Mouse (Mus musculus) forebrain, embryonic 12.5 days (tissue): Measurements from ENCODE around the gene Frmpd3. TPM values are rescaled to one million over a fixed set of nuclear protein-coding genes. Genes with fewer than 3 reads are reported as not detected.
"Not testable (repeated sequence)": the region's sequence is repeated elsewhere in the genome, so short reads cannot be mapped to it uniquely, and the experiment has no call there.

Experiments
- ATAC-seq: fragments of 200-750 bp; cut with Nextera tagmentation; 2 replicates; pipeline ENCODE4 v1.8.0; 2017; ENCODE audit warnings: moderate TSS enrichment; ENCODE audit not compliant: low FRiP score
- H3K27ac ChIP-seq: fragments of 300-500 bp; sonication (generic); 2 replicates; pipeline ENCODE4 v1.5.1; 2016; ENCODE audit warnings: mild to moderate bottlenecking
- H3K27me3 ChIP-seq: fragments of 300-500 bp; sonication (generic); 2 replicates; pipeline ENCODE4 v1.6.1; 2016; ENCODE audit warnings: mild to moderate bottlenecking
- H3K36me3 ChIP-seq: fragments of 300-500 bp; sonication (generic); replicated peaks from 2 replicates; pipeline ENCODE4 v1.6.1; 2016; ENCODE audit warnings: mild to moderate bottlenecking
- H3K4me1 ChIP-seq: fragments of 300-500 bp; sonication (generic); 2 replicates; pipeline ENCODE4 v1.6.1; 2016
- H3K4me2 ChIP-seq: fragments of 300-500 bp; sonication (generic); 2 replicates; pipeline ENCODE4 v1.6.1; 2016; ENCODE audit warnings: mild to moderate bottlenecking, moderate library complexity
- H3K4me3 ChIP-seq: fragments of 300-500 bp; sonication (generic); replicated peaks from 2 replicates; pipeline ENCODE4 v1.5.1; 2016; ENCODE audit warnings: mild to moderate bottlenecking
- H3K9ac ChIP-seq: fragments of 300-500 bp; sonication (generic); 2 replicates; pipeline ENCODE4 v1.6.1; 2016; ENCODE audit warnings: mild to moderate bottlenecking
- H3K9me3 ChIP-seq: fragments of 300-500 bp; sonication (generic); 2 replicates; pipeline ENCODE4 v1.6.1; 2016
- WGBS: fragments of 180-500 bp; shearing (Covaris S2); methylation state at CpG from one replicate; pipeline ENCODE4 v1.1.7; 2016; 5-methylcytosine and 5-hydroxymethylcytosine counted together
- polyA plus RNA-seq: library from polyadenylated mRNA; unstranded; fragments of >200 nt; fragmentation: Nextera tagmentation; extraction: Ambion mirVana; gene quantifications from 2 replicates; pipeline ENCODE4 v1.2.1, GENCODE M21; 2016

Gene Frmpd3
- 0.63 and 1.4 TPM in 2 replicates for polyA plus RNA-seq

DNA sequence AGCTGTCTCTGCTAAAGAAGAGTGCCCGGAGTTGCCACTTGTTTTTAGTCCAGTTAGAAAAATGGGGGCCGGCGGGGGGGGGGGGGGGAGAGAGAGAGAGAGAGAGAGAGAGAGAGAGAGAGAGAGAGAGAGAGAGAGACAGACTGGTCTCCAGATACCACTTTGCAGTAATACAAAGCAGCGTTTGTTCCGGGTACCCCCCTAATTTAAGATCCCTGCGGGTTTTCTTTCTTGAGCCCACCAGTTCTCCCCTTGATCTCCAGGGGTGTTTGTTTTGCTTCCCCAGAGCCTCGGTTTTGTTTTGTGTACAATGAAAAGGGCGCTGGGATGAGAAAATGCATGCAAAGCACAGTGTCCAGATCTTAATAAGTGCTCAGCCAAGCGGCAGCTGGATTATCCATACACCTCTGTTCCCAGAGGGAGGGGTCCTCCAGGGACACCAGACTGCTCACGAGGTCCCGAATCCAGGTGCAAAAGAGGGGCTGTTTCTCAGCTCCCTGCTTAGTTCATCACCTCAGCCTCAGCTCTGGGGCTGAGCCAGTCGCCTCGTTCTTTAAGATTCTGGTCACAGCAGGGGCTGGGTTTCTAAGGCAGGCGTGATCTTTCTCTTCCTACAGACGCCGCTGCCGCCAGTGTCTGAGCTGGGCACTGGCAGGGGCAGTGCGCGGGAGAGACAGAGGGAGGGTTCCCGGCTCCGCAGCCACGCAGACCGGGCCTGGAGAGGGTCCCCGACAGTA is at the start of gene Frmpd3:
TSS of gene Frmpd3 (plus strand) at position 608 of the 737 bp plus-strand sequence.
- Histone ChIP-seq H3K9ac (peak within 1 kb of the TSS; percentile 48), H3K4me1 (no peaks in the 10 kb centered on the region; the same call in 1 of the 2 replicates), H3K4me2 (peak within 1 kb of the TSS; percentile 57), H3K9me3 (no peaks in the 10 kb centered on the region), H3K27ac (no peak within 1 kb of the TSS), H3K4me3 (peak within 1 kb of the TSS; percentile 32), H3K27me3 (peaks cover 76% of the 10 kb centered on the region), H3K36me3 (no peaks in the 10 kb centered on the region)
- peak; percentile 86 for ATAC-seq
- 24% methylated on average over 22 of the region's 24 CpGs for WGBS

- no peaks in the 10 kb centered on the region for H3K9me3 ChIP-seq
- no peaks in the 10 kb centered on the region for H3K4me1 ChIP-seq
- no peak for ATAC-seq
- peaks cover 45% of the 10 kb centered on the region for H3K27me3 ChIP-seq
- no peak overlapping the region for H3K4me2 ChIP-seq
- H3K36me3 ChIP-seq = no peaks in the 10 kb centered on the region
- no peak overlapping the region for H3K27ac ChIP-seq
- no peak overlapping the region for H3K9ac ChIP-seq
- 70% methylated on average over 4 of the region's 4 CpGs for WGBS
- H3K4me3 ChIP-seq = no peak overlapping the region
These were observed 38.3 kb upstream of the Frmpd3 start for GRCm38 (mm10) chrX:140303731-140304130.

DNA sequence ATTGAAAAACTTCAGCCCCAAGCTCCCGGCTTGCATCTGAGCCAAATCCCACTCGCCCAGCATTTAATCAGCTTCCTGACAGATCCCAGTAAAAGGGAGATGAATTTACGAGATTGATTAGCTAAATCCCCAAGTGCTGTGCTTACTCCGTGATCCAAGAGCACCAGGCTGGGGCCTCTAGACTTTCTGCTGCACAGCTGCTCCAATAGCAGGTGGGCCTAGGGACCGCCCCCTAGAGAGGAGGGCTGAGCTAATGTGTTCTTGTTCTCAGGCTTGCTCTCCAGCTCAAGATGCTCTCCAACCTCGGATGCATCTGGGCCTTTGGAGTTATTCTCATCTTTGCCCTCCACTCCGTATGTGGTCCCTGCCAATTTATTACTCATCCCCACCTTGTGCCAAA is 36.4 kb upstream of the Frmpd3 start:
- Histone ChIP-seq H3K4me1 (no peaks in the 10 kb centered on the region), H3K27me3 (peaks cover 57% of the 10 kb centered on the region), H3K4me2 (no peak overlapping the region), H3K4me3 (no peak overlapping the region), H3K27ac (no peak overlapping the region), H3K9me3 (no peaks in the 10 kb centered on the region), H3K36me3 (no peaks in the 10 kb centered on the region), H3K9ac (no peak overlapping the region)
- ATAC-seq = no peak
- 69% methylated on average over 7 of the region's 7 CpGs for WGBS

GRCm38 (mm10) chrX:140317931-140318330 is 24.1 kb upstream of the Frmpd3 start:
- Histone ChIP-seq H3K27me3 (peaks cover 23% of the 10 kb centered on the region; the same call in 1 of the 2 replicates), H3K27ac (no peak overlapping the region), H3K36me3 (no peaks in the 10 kb centered on the region), H3K4me3 (no peak overlapping the region), H3K9ac (no peak overlapping the region), H3K4me2 (no peak overlapping the region), H3K4me1 (no peaks in the 10 kb centered on the region), H3K9me3 (no peaks in the 10 kb centered on the region)
- 58% methylated on average over 4 of the region's 4 CpGs for WGBS
- no peak for ATAC-seq

DNA sequence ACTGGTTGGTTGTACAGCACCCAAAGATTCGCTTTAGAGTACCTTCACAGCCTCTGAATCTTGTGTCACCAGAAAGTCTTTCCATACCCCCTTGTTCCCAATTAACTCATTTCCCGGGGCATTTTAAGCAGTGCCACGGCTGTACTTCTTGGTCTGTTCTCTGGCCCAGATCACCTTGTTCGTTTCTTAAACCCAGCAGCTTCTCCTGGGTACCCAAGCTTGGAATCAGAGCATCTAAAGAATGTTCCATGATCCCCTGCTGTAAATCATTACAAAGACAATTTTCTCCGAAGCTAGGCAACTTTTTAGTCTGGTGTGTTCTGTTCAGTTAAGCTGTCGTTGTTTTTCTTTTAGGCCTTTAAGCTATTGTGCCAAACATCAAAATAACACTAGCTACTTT is 22.9 kb upstream of the Frmpd3 start:
- no peaks in the 10 kb centered on the region for H3K4me1 ChIP-seq
- H3K4me3 ChIP-seq = no peak overlapping the region
- H3K9ac ChIP-seq = no peak overlapping the region
- no peak overlapping the region for H3K27ac ChIP-seq
- no peaks in the 10 kb centered on the region for H3K9me3 ChIP-seq
- H3K27me3 ChIP-seq = peaks cover 21% of the 10 kb centered on the region; the same call in 1 of the 2 replicates
- ATAC-seq = no peak
- H3K4me2 ChIP-seq = no peak overlapping the region
- 71% methylated on average over 6 of the region's 6 CpGs for WGBS
- H3K36me3 ChIP-seq = no peaks in the 10 kb centered on the region

DNA sequence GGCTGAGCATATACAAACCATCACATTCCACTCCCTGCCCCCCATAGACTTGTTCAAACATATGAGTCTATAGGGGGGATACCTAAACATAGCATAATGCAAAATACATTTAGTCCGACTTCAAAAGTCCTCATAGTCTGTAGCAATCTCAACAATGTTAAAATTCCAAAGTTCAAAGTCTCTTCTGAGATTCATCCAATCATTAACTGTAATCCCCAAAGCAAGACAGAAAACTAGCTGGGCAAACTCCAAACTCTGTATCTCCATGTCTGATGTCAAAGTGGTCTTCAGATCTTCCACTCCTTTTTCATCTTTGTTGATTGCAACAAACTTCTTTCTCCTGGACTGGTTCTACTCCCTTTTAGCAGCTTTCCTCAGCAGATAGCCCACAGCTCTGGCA is 21.4 kb upstream of the Frmpd3 start:
- H3K27me3 ChIP-seq = peaks cover 15% of the 10 kb centered on the region; the same call in 1 of the 2 replicates
- H3K4me2 ChIP-seq, H3K27ac ChIP-seq, H3K9ac ChIP-seq, H3K4me1 ChIP-seq, H3K9me3 ChIP-seq, ATAC-seq, H3K36me3 ChIP-seq, H3K4me3 ChIP-seq: not testable (repeated sequence)
- 97% methylated on average over 1 of the region's 1 CpGs for WGBS

DNA sequence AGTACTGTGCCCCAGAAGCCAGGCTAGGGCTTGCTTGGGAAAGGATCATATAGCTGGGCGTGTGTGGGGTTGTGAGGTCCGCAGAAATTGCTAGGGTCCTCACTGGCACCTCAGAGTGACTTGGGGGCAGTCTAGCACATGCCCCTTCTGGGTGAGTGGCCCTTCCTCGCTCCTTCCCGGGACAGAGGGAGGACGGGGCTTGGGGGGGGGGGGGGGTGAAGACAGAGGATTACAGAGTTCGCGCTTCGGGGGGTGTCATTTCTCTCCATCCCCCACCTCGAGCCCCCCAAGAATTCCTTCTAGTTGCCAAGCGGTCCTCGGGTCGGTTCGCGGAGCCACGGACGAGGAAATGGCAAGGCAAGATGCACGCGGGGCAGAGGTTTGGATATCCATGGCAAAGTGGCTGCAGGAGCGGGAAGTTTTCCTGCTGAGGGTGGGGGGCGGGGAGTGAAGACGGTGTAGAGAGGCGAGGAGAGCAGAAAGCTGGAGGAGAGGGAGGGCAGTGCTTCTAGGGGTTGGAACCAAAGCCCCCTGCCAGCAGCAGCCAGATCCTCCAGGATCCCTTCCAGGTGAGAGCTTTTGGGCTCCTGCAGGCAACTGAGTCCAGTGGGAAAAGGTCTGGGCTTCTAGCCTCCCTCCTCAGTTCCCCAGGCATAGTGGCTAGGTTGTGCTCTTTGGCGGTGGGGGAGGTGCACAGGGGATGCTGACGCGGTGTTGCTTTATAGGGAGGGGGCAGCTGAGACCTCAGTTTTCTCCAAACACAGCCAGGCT is 515 bp downstream of the Frmpd3 start:
- H3K27ac ChIP-seq = no peak overlapping the region
- WGBS = 24% methylated on average over 19 of the region's 25 CpGs

GRCm38 (mm10) chrX:140375628-140376027 is 33.6 kb downstream of the Frmpd3 start:
- Histone ChIP-seq H3K4me2 (no peak overlapping the region), H3K9me3 (no peaks in the 10 kb centered on the region), H3K27ac (no peak overlapping the region), H3K27me3 (peaks cover 44% of the 10 kb centered on the region), H3K36me3 (no peaks in the 10 kb centered on the region), H3K4me3 (no peak overlapping the region), H3K4me1 (no peaks in the 10 kb centered on the region), H3K9ac (no peak overlapping the region)
- 30% methylated on average over 4 of the region's 4 CpGs for WGBS
- ATAC-seq = peak; percentile 57; the same call in 1 of the 2 replicates

More for the DNA sequence above, 515 bp downstream of the Frmpd3 start:
- H3K9ac ChIP-seq = peak overlapping the region; percentile 48
- H3K36me3 ChIP-seq = no peaks in the 10 kb centered on the region
- H3K4me1 ChIP-seq = no peaks in the 10 kb centered on the region; the same call in 1 of the 2 replicates
- H3K4me2 ChIP-seq = peak overlapping the region; percentile 57
- ATAC-seq = peak; percentile 69
- H3K9me3 ChIP-seq = no peaks in the 10 kb centered on the region
- peaks cover 70% of the 10 kb centered on the region for H3K27me3 ChIP-seq
- peak overlapping the region; percentile 32 for H3K4me3 ChIP-seq

GRCm38 (mm10) chrX:140399986-140400385 is 57.9 kb downstream of the Frmpd3 start:
- ATAC-seq = no peak
- Histone ChIP-seq H3K4me3 (no peak overlapping the region), H3K27ac (no peak overlapping the region), H3K36me3 (no peaks in the 10 kb centered on the region), H3K4me1 (0 out of 2 replicates have a peak, but pooled peaks cover 2% of the 10 kb centered on the region), H3K9me3 (no peaks in the 10 kb centered on the region), H3K4me2 (no peak overlapping the region), H3K27me3 (peaks cover 45% of the 10 kb centered on the region), H3K9ac (no peak overlapping the region)
- WGBS = 38% methylated on average over 3 of the region's 3 CpGs

DNA sequence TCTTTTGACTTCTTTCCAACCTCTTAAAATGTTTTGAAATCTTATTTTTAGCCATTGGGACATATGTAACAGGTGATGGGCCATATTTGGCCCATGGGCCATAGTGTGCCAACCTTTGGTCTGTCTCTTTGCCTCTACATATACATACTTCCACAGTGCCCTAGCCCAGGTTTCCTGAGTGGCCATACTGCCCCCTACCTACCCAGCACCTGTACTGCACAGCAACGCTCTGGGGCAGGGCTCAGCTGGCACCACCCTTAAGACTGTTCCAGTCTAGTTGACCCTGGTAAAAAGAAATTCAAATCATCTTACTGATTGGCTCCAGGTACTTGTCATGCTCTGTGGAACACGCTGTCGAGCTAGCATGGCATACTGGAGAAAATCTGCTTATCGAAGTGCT is 60.8 kb downstream of the Frmpd3 start:
- Histone ChIP-seq H3K36me3 (no peaks in the 10 kb centered on the region), H3K27me3 (peaks cover 56% of the 10 kb centered on the region), H3K4me3 (no peak overlapping the region), H3K4me1 (0 out of 2 replicates have a peak, but pooled peaks cover 2% of the 10 kb centered on the region), H3K4me2 (no peak overlapping the region), H3K9ac (no peak overlapping the region), H3K27ac (no peak overlapping the region), H3K9me3 (no peaks in the 10 kb centered on the region)
- no peak for ATAC-seq
- 51% methylated on average over 4 of the region's 4 CpGs for WGBS

DNA sequence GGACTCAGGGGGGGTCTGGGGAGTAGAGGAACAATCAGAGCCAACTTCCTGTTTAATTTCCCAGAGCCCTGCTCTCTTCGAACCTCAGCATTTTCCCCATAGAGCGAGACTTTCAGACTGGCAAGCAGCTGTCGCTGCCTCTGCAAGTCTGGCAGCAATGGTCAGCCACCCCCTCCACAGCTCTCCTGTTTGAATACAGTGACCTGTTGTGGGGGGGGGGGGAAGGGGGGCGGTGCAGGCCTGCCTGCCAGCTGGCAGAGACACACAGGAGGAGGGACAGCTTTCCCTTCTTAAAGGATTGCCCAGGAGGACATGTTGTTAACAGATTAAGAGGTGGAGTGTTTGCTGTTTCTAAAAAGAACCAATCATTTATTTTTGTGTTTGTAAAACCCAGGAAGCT is 64.0 kb downstream of the Frmpd3 start:
- Histone ChIP-seq H3K4me1 (no peaks in the 10 kb centered on the region), H3K36me3 (no peaks in the 10 kb centered on the region), H3K9ac (no peak overlapping the region), H3K9me3 (no peaks in the 10 kb centered on the region), H3K27me3 (peaks cover 35% of the 10 kb centered on the region), H3K4me3 (no peak overlapping the region), H3K4me2 (no peak overlapping the region), H3K27ac (no peak overlapping the region)
- 61% methylated on average over 3 of the region's 4 CpGs for WGBS
- ATAC-seq = no peak

- ATAC-seq = no peak
- Histone ChIP-seq H3K4me3 (no peak overlapping the region), H3K27me3 (peaks cover 35% of the 10 kb centered on the region), H3K9me3 (no peaks in the 10 kb centered on the region), H3K4me1 (no peaks in the 10 kb centered on the region), H3K36me3 (no peaks in the 10 kb centered on the region), H3K27ac (no peak overlapping the region), H3K4me2 (no peak overlapping the region), H3K9ac (no peak overlapping the region)
These were observed 64.4 kb downstream of the Frmpd3 start for GRCm38 (mm10) chrX:140406501-140406900.
